Mouse (Mus musculus): ENCODE data around the gene I830077J02Rik.
"Not testable (repeated sequence)": the region's sequence is repeated elsewhere in the genome, so short reads cannot be mapped to it uniquely, and the experiment has no call there.

I830077J02Rik gene

DNA sequence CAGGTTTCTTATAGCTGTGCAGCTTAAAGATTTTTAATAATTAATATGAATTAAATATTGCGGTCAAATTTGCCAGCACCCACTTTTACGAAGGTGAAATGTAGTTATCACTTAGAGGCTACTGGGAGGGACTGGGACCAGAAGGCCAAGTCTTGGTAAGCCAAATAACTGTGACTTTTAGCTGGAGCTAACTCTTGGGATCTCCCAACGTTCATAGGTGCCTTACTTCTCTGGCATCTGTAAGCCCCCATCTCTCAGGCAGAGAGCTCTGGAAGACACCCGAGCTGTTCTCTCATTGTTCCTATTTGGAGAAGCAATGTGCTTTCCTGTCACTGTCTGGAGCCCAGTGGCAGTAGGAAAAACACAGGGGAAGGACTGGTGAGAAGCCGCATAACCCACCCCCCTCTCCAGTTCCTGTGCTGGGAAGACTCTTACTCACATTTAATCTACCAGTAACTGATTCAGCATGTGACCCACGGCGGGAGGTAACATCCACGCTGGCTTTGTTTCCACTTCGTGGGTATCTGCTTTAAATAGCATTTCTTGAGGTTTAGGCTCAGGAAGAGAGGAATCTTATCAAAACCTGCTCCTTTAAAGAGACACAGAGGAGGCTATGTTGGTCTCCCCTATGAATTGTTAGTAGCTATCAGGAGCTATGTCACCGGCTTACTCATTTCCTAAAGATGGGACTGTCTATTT, 14.7 kb downstream of the I830077J02Rik start:
- no peak for DNase-seq

DNA sequence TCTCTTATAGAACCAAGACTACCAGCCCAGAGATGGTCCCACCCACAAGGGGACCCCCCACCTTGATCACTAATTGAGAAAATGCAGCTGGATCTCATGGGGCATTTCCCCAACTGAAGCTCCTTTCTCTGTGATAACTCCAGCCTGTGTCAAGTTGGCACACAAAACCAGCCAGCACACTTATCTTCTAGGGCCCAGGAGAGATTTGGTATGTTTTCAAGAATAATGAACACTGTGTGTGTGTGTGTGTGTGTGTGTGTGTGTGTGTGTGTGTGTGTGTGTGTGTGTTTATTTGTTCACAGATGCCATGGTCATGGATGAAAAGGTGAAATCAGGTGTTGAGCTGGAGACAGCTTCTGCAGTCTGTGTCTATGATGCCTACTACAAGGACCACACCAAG, 16.0 kb downstream of the I830077J02Rik start:
- not testable (repeated sequence) for DNase-seq

DNA sequence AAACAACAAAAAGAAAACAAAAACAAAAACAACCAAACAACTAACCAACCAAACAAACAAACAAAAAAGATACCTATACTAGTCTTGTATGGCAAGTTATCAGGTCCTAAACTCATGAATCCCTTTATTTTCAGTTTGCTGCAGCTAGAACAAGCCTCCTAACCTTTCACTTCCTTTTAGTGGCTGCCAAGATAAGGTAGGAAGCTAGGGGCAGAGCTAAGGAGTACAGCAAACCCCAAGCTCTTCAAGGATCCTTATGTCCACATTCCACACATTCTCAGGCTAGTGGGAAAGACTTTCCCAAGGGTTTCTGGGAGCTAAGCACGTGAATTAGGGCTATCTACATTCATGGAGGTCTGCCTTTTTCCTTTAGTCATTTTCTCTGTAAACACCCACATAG, 17.2 kb downstream of the I830077J02Rik start:
- no peak for DNase-seq

DNA sequence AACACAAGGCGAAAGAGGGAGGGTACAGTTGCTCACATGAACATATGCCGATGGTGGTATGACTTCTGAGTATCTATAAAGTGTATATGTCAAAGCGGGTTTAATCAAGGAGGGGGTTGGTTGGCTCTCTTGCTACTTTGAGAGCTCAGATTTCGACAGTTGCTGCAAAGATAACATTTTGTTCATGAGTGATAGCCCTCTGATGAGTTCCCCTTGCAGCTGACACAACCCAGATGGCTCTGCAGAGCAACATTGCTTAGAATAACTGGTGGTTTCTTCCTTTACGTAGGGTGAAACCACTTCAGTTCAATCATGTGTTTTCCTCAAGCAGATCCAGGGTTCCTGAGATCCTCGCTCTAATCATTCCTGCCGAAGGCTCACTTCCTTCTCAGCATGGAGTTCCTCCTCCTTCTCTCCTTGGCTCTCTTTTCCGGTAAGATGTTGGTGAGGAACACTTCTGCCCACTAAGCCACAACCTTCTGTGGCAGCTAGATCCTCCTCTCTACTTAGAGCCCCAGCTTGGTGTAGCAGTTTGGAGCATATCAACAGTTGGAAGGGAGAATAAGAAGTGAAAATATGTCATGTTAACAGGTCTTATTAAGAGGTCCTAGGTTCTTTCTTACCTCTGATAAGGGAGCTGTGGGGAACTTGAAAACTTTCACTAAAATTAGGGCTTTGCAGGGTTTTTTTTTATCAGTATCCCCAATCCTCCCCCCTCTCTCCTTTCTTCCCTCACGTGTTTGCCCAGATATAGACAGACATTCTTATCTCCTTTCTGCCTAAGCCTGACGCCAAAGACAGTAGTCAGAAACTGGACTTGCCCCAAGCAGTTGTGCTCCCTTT, 18.4 kb downstream of the I830077J02Rik start:
- no peak for DNase-seq

DNA sequence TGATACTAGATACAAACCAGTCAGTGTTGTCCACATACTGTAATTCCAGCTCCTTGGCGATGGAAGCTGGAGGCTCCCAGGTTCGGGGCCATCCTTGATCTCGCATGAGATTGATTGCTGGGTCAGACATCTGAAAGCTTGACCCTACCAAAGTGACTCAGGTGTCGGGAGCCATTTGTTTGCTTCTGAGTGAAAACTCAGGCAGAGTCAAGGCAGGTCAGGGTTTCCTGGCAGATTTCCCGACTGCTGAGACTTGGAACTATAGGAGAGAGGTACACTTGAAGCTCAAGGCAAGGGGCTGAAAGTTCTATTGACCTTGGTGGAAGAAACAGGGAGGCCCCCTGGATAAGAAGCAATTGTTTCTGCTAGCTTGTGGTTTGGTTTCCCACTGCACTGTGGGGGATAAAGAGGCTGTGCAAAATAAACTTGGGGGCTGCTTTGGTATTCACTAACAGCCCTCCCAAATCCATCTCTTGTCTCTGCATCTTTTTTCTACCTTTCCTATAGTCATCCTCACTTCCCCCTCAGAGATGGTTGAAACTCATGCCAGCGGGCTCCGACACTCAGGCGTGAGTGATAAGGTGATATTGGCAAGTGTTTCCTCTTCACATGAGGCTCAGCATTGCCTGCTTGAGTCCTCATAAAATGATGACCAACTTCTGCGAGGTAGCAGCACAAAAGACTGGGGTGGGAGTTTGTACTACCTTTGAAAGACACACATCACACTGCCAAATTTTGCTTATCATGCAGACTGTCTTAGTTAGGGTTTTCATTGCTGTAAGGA, 20.2 kb downstream of the I830077J02Rik start:
- no peak for DNase-seq

DNA sequence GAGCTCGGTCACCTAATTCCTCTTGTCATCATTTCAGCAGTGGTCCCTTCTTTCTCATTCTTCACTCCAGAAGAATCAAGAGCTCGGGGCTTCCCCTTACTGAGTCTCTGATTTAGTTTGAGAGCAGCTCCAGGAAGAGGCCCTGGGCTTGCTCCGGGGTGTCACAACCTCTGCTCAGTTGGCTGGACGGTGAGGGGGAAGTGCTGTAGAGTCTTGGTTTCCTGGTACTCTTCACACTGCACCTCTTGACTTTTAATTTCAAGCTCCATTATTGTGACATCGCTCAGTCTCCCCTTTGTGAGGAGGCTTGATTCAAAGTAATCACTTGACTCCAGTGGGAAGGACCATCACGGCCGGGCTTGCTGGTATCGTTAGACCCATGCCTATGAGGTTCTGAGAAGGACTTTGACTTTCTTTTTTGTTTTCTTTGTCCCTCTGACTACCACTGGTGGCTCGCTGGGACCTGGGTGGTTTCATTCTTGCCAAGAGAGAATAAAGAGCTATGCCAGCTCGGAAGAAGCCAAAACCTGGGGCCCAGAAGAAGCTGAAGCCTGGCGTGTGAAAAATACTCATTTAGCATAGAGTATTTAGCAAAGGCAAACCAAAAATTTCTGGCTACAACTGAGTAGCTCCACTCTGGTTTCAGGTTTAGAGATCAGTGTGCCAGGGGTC, 21.8 kb downstream of the I830077J02Rik start:
- DNase-seq, result no peak

DNA sequence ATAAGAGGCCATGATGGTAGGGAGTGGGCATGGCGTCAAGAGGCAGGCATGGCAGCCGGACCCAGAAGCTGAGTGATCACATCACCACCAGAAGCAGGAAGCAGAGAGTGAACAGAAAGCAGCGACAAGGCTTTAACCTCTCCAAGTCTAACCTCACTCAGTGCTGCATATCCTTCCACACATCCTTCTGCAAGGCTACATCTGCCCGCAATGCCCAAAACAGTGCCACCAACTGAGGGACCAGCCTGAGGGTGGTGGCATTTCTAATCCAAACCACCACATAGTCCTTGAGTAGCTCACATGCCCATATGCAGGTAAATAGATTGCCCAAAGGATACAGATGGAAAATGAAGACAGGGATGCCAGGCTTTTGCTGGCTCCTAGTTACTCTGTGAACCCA, 23.5 kb downstream of the I830077J02Rik start:
- DNase-seq, result no peak

DNA sequence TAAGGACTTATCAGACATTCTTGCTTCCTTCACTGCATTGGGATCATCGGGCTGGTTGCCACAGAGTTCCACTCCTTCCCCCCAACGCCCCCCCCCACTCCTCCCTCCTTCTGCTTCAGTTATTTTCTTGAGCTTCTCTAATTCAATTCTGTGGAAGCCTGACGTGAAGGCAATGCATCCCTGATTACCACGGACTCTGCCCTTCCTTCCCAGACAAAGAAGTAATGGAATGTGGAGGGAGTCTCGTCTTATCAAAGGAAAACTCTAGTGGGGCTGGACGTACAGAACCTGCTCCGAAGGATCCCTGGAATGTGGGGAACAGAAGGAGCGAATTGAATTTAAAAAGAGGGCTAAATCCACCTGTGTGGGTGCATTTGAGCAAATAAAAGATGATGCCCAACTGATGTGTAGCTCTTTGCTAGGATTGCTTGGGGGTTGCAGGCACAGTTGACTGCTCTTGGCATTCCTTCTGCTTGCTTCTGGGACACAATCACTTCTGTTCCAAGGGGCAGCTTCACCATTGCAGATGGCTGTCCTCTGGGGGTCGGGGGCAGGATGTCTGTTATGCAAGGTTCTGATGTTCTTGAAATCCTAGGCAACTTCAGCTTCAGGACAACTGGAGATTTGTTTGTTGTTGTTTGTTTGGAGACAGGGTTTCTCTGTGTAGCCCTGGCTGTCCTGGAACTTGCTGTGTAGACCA, 24.4 kb downstream of the I830077J02Rik start:
- no peak for DNase-seq

DNA sequence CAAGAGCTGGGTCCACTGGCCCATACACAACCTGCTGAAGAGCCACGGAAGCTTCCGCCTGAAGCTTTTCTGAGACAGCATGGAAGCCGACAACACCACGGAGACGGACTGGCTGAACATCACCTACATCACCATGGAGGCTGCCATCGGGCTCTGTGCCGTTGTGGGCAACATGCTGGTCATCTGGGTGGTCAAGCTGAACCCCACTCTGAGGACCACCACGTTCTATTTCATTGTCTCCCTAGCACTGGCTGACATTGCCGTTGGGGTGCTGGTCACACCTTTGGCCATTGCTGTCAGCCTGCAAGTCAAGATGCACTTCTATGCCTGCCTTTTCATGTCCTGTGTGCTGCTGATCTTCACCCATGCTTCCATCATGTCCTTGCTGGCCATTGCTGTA, 27.7 kb downstream of the I830077J02Rik start:
- DNase-seq, result no peak

DNA sequence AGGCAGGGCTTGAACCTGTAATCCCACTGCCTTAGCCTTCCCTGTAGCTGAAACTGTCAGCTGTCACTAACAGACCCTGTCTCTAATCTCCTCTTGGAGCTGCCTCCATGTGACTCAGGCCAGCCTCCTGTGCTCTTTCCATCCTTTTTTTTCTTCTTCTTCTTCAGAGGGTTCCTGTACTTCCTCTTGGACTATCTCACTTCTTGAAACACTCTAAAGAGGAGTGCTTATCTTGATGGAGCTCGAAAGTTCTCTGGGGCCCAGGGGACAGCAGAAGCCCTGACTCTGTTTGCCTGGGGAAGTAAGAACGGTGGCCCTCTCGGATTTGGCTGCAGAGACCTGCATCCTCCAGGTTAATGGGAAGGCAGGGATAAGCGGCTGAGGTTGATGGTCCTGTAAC, 28.3 kb downstream of the I830077J02Rik start:
- no peak for DNase-seq

DNA sequence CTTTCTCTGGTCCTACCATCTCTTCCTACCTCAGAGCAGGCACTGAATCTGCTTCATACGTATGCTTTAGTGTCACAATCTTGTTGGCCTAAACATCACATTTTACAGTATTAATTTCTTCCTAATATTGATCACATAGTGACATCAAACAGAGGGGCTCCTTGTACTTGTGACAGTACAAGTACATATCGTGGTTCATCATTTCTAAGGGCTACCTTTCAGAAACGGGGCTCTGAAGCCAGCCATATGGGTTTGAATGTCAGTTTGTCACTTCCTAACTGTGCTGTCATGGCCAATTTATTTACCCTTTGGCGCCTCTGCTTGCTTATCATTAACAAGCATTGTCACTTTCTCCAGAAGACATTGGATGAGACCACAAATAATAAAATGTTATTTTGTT, 31.0 kb downstream of the I830077J02Rik start:
- DNase-seq, result no peak

DNA sequence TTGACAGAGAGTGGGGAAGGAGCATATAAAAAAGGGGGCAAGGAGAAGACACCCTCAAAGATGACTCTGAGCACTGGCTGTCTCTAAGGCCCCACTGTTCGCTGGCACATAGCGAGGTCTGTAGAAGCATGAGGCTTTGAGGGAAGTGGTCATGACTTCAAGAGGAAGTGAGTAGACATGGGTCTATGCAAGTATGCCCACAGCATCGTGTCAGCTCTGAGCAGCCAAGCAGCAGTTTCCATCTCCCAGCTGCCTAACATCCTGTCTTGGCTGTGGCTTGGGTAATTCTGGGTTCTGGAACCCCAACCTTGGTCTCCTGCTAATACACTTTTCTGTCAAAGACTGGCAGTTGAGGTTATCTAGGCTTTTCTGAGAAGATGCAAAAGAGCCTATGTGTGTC, 31.7 kb downstream of the I830077J02Rik start:
- DNase-seq, result no peak

DNA sequence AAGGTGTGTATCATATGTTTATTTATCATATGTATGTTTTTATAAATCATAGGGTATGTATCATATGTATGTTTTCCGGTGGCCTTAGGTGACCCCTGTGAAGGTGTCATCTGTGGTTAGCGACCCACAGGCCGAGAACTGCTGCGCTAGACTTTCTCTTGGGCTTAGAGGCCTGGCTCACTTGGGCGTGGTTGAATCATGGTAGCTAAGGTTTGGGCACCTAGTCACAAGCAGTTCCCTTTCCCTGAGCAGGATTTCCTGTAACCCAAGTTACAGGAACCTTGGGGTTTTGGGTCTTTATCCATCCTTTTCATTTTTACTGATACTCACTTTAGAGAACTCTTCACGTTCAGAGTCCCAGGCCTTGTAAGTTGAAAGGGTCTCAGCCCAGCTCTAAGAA, 32.2 kb downstream of the I830077J02Rik start:
- DNase-seq, result no peak

DNA sequence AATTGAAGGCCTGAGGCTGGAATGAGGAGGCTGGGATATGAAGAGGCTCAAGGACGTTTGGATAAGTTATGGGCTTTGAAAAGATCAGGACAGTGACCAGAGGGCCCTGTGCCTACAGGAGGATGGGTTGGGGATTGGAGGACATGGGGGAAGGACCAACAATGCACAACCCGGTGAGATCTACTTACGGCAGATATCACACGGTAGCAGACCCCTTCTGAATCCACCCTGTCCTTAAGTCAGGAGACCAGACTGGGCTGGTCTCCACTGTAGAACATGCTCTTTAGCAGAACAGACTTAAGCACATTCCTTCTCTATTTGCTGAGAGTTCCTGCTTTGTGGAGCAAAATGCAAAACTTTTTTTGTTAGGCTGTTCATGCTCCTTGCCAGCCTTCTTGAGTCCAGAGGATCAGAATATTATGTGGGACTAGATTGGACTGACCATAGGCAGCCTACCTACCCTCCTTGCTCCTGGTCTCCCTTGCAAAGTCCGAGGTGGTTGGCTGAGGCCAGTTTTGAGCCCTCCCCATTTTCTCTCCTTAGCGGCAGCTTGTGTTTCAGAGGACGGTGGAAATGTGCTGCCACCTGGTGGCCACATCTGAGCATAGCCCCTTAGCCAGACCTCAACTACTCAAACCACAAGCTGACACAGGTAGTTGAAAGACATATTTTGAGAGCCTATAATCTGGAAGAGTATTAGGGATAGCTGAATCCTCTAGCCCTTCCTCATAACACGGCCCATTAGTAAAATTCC, 32.9 kb downstream of the I830077J02Rik start:
- peak; percentile 72 for DNase-seq

DNA sequence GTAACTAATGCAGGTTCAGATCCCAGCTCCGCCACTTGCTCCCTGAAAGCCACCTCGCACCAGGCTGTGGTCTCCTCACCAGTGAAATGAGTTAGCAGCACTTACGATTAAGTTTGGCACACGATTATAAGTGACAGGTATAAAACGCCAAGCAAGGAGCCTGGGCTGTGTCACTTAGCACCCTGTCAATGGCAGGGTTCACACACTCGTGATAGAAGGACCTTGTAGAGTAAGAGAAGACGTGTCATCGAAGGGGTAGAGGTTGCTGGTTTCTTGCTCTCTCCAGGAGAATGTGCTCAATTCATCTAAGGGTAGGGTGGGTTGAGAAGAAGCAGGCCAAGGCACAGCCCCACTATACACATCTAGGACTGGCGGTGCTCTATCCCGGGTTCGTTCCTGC, 33.6 kb downstream of the I830077J02Rik start:
- no peak for DNase-seq

DNA sequence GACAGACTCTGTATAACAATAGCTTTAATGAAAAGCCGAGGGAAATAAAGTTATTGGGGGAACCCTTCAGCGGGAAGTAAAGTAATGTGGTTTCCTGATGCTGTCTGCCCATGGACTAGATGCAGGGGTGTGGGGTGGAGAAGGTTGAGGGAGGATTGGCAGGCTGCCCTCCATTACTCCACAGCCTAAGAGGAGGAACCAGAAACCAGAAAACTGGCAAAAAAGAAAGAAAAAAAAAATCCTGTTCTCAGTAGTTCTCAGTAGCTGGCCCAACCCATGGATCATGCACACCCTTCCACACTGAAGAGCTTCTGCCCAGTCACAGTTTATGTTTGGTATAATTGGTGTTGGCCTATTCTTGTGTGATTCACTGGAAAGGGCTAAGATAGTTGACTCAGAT, 34.1 kb downstream of the I830077J02Rik start:
- no peak for DNase-seq

DNA sequence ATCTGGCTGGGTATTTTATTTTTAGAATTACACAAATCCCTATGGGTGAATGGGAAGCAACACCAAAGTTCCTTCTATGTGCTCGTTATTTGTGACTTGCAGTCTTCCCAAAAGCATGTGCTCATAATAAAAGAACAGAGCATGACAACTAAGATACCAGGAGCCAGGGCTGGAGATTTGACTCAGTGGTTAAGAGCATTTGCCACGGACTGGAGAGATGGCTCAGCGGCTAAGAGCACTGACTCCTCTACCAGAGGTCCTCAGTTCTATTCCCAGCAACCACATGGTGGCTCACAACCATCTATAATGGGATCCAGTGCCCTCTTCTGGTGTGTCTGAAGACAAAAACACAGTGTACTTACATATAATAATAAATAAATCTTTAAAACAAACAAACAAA, 35.7 kb downstream of the I830077J02Rik start:
- DNase-seq, result no peak

DNA sequence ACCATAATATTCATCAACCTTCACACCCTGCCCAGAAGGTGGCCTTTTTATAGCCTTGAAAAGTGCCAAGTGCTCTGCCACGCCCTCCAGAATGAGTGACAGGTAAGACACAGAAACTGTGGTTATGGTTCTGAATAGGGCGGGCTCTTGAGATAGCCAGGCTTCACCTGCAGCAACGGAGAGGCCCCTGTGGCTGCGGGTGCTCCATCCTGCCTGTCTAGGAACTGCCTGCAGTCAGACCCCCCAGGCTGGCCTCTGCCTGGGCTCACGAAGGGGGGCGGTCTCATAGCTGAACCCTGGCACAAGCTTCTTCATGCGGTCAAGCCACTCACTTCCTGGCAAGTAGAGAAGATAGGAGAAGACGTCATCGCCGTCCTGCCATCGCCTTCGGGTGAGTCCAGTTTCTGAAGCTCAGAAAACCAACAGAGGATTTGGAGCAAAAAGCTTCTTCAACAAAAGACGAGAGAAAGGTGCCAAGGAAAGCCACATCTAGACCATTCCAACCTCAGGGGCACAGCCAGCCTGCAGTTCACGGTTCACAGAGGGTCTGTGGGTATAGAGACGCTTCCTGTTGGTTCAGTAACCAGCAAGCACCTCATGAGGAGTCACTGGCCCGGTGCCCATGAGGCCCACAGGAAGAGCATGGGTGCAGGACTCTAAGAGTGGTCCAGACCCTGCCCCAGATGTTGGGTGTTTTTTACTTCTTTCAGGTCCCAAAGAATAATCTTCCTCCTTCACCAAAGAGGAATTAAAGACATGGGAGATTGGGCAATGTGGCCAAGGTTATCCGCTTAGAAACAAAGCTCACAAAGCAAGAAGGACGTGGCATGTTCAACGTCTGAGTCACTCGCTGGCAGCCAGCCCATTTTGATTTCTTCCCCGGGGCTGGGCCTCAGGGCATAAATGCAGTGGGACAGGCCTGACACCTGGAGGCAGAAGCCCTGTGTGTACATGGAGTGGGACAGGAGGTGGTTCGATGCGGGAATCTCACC, 37.6 kb downstream of the I830077J02Rik start:
- peak; percentile 52 for DNase-seq

DNA sequence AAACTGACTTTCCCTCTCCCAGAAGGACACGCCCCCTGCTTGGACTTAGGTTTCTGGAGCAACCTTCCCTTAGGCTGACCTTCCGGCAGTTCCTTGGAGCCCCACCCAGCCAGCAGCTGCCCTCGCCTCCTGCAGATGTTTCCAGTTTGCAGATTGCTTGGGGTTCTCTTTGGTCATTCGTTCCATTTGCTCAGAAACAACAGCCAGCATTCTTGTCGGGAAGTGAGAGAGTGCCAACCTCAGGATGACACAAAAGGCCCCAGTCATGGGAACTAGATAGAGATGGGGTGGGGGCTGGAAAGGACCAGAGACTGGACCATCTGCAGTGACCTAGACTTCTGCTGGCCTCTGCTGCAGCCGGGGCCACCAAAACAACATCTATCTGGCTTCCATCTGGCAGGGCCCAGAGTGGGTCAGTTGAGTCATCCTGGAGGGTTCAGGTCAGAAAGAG, 38.5 kb downstream of the I830077J02Rik start:
- peak; percentile 56 for DNase-seq
